Mouse (Mus musculus) neural tube, embryonic 12.5 days (tissue): ENCODE data around the gene Ikzf2. TPM values are rescaled to one million over a fixed set of nuclear protein-coding genes. Genes with fewer than 3 reads are reported as not detected.

Experiments
- ATAC-seq: fragments of 200-750 bp; cut with Nextera tagmentation; 2 replicates; pipeline ENCODE4 v1.8.0; 2017; ENCODE audit warnings: low read depth, mild to moderate bottlenecking, moderate TSS enrichment, moderate library complexity; ENCODE audit not compliant: low FRiP score
- H3K27ac ChIP-seq: fragments of 300-500 bp; sonication (generic); 2 replicates; pipeline ENCODE4 v1.5.1; 2016
- H3K27me3 ChIP-seq: fragments of 300-500 bp; sonication (generic); replicated peaks from 2 replicates; pipeline ENCODE4 v1.6.1; 2016; ENCODE audit warnings: mild to moderate bottlenecking
- H3K36me3 ChIP-seq: fragments of 300-500 bp; sonication (generic); 2 replicates; pipeline ENCODE4 v1.6.1; 2016; ENCODE audit warnings: mild to moderate bottlenecking
- H3K4me1 ChIP-seq: fragments of 300-500 bp; sonication (generic); 2 replicates; pipeline ENCODE4 v1.6.1; 2016
- H3K4me2 ChIP-seq: fragments of 300-500 bp; sonication (generic); replicated peaks from 2 replicates; pipeline ENCODE4 v1.6.1; 2016; ENCODE audit warnings: mild to moderate bottlenecking
- H3K4me3 ChIP-seq: fragments of 300-500 bp; sonication (generic); 2 replicates; pipeline ENCODE4 v1.5.1; 2016
- H3K9ac ChIP-seq: fragments of 300-500 bp; sonication (generic); 2 replicates; pipeline ENCODE4 v1.6.1; 2016; ENCODE audit warnings: mild to moderate bottlenecking
- H3K9me3 ChIP-seq: fragments of 300-500 bp; sonication (generic); 2 replicates; pipeline ENCODE4 v1.6.1; 2016; ENCODE audit warnings: mild to moderate bottlenecking
- WGBS: fragments of 180-500 bp; shearing (Covaris S2); methylation state at CpG from one replicate; pipeline ENCODE4 v1.1.7; 2016; 5-methylcytosine and 5-hydroxymethylcytosine counted together
- polyA plus RNA-seq: library from polyadenylated mRNA; unstranded; fragments of >200 nt; fragmentation: Nextera tagmentation; extraction: Ambion mirVana; gene quantifications from 2 replicates; pipeline ENCODE4 v1.2.1, GENCODE M21; 2016

Ikzf2 gene
- polyA plus RNA-seq, 1 experiment from 2014 or later: 3.8 TPM

DNA sequence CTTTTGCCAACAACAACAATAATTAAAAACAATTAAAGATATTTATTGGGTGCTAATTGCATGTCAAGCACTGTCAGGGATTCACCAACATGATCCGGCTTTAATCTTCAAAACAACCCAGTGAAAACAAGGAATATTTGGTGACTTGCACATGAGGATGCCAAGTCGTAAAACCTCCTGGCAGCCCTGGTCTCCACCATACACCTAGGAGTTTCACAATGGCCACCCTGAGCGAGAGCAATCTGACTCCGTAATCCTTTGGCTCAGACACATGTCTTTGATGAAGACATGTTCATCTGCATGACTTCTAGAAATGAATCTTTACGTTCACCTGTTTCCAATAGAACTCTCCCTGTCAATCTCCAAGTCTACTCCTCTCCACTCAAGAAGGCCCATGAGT is 75.0 kb downstream of the Ikzf2 start:
- no peaks in the 10 kb centered on the region for H3K27me3 ChIP-seq
- no peaks in the 10 kb centered on the region for H3K4me1 ChIP-seq
- WGBS: 94% methylated on average over 5 of the region's 5 CpGs
- H3K9ac ChIP-seq: no peak overlapping the region
- H3K4me2 ChIP-seq: no peak overlapping the region
- H3K27ac ChIP-seq: no peak overlapping the region
- no peak overlapping the region for H3K4me3 ChIP-seq
- H3K9me3 ChIP-seq: no peaks in the 10 kb centered on the region
- no peaks in the 10 kb centered on the region for H3K36me3 ChIP-seq
- no peak for ATAC-seq

DNA sequence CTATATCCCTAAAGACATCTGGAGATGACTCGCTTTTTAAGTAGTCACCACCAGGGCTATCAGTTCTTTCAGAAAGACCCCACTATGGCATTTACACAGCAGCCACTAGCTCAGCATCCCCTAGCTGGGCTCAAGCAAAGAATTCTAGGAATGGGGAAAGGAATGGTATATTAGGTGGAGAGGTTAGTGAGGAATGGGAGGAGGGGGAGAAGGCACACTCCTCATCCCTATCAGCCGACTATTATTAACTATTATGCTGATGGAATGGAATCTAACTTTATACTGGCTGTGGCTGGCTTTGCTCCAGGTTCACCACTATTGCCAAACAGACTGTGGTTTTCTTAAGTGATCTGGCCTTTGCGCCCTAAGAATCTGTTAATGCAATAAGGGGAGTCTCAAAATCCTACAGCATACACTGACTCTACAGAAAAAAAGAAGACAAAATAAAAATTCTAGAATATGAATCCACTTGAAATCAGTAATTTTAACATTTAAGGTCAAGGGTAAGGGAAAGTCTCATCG is 75.8 kb downstream of the Ikzf2 start:
- WGBS: 85% methylated on average over 4 of the region's 4 CpGs
- Histone ChIP-seq H3K9me3 (no peaks in the 10 kb centered on the region), H3K36me3 (no peaks in the 10 kb centered on the region), H3K4me1 (no peaks in the 10 kb centered on the region), H3K27me3 (no peaks in the 10 kb centered on the region), H3K4me2 (no peak overlapping the region), H3K27ac (no peak overlapping the region), H3K9ac (no peak overlapping the region), H3K4me3 (no peak overlapping the region)
- ATAC-seq: no peak

DNA sequence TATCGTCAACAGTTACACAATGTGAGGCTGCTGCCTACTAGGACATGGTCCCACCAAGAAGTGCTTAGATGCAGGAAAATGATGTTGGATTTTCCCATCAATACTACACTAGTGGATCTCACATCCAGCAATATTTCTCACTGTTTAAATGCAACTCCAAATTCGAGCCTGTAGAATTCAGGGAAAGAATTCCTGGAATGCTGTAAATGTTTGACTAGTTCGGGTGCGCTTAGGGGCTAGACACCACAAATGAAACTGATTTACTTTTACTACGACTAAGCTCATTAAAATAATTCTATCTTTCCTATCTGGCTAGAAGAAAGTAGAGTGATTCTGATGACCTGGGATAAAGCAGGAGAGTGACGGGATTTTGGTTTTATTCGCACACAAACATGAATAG is 76.3 kb downstream of the Ikzf2 start:
- Histone ChIP-seq H3K4me1 (no peaks in the 10 kb centered on the region), H3K4me2 (no peak overlapping the region), H3K9me3 (no peaks in the 10 kb centered on the region), H3K9ac (no peak overlapping the region), H3K27me3 (no peaks in the 10 kb centered on the region), H3K36me3 (no peaks in the 10 kb centered on the region), H3K27ac (no peak overlapping the region), H3K4me3 (no peak overlapping the region)
- WGBS: 68% methylated on average over 7 of the region's 7 CpGs
- no peak for ATAC-seq

DNA sequence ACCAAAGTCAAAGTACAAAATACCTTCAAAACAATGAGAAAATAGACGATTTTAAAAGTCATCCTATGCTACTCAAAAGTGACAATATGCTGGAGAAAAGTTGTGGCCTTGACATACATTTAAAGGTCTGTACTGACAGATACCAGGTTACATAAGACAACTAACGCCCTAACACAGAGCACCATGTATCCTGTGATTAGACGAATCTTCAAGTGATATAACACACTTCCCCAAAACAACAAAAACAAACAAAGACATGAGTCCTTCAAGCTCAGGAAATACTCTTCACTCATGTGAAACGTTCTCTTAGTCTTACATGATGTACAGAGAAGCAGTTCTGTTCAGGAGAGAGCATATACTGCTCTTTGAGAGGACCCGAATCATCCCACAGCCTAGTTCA is 78.2 kb downstream of the Ikzf2 start:
- Histone ChIP-seq H3K4me3 (no peak overlapping the region), H3K9me3 (no peaks in the 10 kb centered on the region), H3K27ac (no peak overlapping the region), H3K27me3 (no peaks in the 10 kb centered on the region), H3K36me3 (no peaks in the 10 kb centered on the region), H3K4me2 (no peak overlapping the region), H3K4me1 (no peaks in the 10 kb centered on the region), H3K9ac (no peak overlapping the region)
- 84% methylated on average over 5 of the region's 5 CpGs for WGBS
- no peak for ATAC-seq

DNA sequence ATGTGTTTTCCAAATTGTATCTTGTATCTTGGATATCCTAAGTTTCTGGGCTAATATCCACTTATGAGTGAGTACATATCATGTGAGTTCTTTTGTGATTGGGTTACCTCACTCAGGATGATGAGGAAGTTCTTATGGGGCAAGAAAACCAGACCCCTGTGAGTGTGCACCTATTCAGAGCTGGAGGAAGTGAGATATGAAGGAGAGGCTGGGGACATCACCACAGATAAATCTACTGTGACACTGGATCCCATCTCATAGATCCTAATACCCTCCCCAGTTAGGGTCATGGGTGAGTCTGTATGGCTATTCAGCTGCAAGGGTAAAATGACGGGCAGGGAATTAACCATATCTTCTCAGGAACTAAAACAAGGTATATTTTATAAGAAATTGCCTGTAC is 80.2 kb downstream of the Ikzf2 start:
- no peaks in the 10 kb centered on the region for H3K9me3 ChIP-seq
- no peaks in the 10 kb centered on the region for H3K27me3 ChIP-seq
- 82% methylated on average over 1 of the region's 1 CpGs for WGBS
- H3K36me3 ChIP-seq: no peaks in the 10 kb centered on the region
- H3K4me2 ChIP-seq: no peak overlapping the region
- no peak for ATAC-seq
- H3K4me1 ChIP-seq: no peaks in the 10 kb centered on the region
- H3K4me3 ChIP-seq: no peak overlapping the region
- H3K27ac ChIP-seq: no peak overlapping the region
- H3K9ac ChIP-seq: no peak overlapping the region

DNA sequence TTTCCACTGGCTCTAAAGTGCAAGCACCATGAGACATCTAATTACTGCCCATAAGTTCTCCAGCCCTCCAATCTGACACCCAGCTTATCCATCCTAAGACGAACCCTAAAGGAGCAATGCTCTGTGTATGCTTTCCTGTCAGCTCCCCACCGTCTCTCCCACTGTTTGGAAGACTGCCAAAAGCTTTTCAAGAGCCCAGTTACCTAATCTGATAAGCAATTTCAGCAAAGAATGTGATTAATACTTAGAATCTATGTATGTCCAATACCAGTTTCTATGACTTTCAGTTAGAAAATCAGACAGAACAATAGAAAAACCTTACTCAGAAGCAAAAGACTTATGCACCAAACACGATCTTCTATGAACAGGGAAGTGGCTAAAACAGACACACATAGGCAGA is 82.8 kb downstream of the Ikzf2 start:
- 76% methylated on average over 3 of the region's 3 CpGs for WGBS
- no peak overlapping the region for H3K4me2 ChIP-seq

DNA sequence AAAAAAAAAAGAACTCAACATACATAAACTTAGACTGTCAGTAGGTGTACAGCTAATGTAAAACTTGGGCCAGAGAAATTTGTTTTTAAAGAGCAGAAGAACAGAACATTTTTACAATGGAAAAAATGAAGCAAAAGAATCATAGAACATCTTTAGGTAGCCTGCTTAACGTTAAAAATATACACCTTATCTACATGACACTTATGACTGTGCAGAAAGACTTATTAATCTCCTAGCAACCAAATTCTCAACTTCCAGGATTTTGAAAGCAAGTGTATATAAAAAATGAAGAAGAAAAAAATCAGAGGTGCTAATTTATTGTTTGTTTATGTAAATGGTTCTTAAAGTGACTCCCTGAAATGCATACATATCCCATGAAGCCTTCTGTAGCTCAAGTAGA is 86.1 kb downstream of the Ikzf2 start:
- no peak for ATAC-seq
- Histone ChIP-seq H3K9ac (no peak overlapping the region), H3K36me3 (no peaks in the 10 kb centered on the region), H3K27me3 (no peaks in the 10 kb centered on the region), H3K4me1 (no peaks in the 10 kb centered on the region), H3K4me2 (no peak overlapping the region), H3K4me3 (no peak overlapping the region), H3K27ac (no peak overlapping the region), H3K9me3 (no peaks in the 10 kb centered on the region)
- WGBS: 83% methylated on average over 1 of the region's 1 CpGs

More for the DNA sequence above, 82.8 kb downstream of the Ikzf2 start:
- no peak overlapping the region for H3K9ac ChIP-seq
- H3K4me1 ChIP-seq: no peaks in the 10 kb centered on the region
- ATAC-seq: no peak
- no peaks in the 10 kb centered on the region for H3K9me3 ChIP-seq
- H3K27me3 ChIP-seq: no peaks in the 10 kb centered on the region
- H3K36me3 ChIP-seq: no peaks in the 10 kb centered on the region
- no peak overlapping the region for H3K27ac ChIP-seq
- H3K4me3 ChIP-seq: no peak overlapping the region

DNA sequence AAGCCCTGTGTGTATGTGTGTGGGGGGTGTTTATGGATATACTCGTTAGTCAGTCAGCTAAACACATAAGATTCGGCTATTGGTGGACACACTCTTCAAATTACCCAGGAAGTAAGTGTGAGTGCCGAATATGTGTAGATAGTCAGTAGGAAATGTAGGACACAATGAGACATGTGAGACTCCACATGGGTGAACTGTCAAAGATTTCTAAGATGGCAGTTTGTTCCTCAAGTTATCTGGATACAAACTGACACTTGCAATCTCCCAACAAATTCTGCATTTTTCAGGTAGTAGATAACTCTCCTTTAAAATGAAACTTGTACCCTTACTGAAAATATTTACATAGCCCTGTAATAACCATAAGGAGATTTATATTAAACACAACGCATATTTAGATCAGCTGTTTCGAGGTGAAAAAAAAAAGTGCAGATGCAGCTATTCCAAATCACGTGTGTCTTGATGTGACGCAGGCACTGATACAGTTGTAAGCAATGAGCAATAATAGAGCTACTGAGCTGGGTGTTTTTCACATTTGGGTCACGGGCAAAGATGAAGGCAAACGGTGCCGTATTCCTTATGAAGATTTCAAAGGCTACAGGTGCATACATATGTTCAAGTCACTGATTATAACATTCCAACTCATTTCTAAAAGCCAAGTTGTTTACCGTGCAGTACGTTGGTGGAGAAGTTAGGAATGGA is 87.8 kb downstream of the Ikzf2 start:
- no peaks in the 10 kb centered on the region for H3K9me3 ChIP-seq
- no peak overlapping the region for H3K4me3 ChIP-seq
- H3K9ac ChIP-seq: no peak overlapping the region
- H3K4me1 ChIP-seq: no peaks in the 10 kb centered on the region
- H3K4me2 ChIP-seq: no peak overlapping the region
- H3K27ac ChIP-seq: no peak overlapping the region
- no peaks in the 10 kb centered on the region for H3K36me3 ChIP-seq
- 93% methylated on average over 12 of the region's 12 CpGs for WGBS
- H3K27me3 ChIP-seq: no peaks in the 10 kb centered on the region
- ATAC-seq: no peak

DNA sequence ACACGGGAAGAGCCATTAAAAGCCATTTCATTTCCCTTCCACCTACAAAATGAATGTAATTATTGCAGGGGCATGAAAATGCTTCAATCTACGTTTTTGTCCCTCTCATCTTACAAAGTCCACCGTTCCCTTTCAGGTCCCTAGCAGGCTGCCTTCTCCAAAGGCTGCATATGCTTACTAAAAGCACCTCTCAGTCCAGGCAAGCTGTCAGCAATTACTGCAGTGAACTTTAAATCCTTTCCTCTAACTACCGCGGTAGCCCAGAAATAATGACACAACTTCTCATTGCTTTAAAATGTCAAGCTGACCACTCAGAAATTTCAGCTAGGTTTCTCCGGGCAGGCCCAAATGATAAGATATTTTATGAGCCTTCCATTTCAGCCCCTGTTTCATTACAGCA is 95.2 kb downstream of the Ikzf2 start:
- Histone ChIP-seq H3K36me3 (no peaks in the 10 kb centered on the region), H3K27ac (no peak overlapping the region), H3K4me1 (peaks cover 5% of the 10 kb centered on the region), H3K4me3 (no peak overlapping the region), H3K9me3 (no peaks in the 10 kb centered on the region), H3K9ac (no peak overlapping the region), H3K27me3 (no peaks in the 10 kb centered on the region), H3K4me2 (peak overlapping the region; percentile 28; the same call in 1 of the 2 replicates)
- WGBS: 50% methylated on average over 6 of the region's 6 CpGs
- ATAC-seq: no peak

DNA sequence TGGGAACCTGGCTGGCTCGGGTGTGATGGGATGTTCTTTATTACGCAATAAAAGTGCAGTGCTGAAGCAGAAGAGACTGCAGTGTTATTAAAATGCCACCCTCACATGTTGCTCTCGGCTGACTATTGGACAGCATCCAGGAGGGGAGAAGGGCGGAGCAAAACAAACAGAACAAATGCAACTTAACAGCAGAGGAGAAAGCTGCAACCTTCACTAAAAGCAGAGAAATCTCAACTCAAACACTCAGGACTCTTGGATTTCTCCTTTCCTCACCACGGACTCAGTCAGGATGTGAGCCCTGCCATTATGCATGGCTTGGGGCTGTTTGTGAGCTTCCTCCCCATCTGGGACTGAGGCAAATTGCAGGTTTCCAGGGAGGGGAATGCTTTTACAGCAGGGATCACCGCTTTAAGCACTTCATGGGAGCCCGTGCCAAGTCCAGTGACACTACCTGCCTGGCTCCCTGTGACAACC is 95.7 kb downstream of the Ikzf2 start:
- Histone ChIP-seq H3K27me3 (no peaks in the 10 kb centered on the region), H3K36me3 (no peaks in the 10 kb centered on the region), H3K4me3 (no peak overlapping the region), H3K4me2 (peak overlapping the region; percentile 28; the same call in 1 of the 2 replicates), H3K4me1 (peaks cover 5% of the 10 kb centered on the region), H3K9me3 (no peaks in the 10 kb centered on the region), H3K27ac (no peak overlapping the region), H3K9ac (no peak overlapping the region)
- WGBS: 29% methylated on average over 7 of the region's 7 CpGs
- ATAC-seq: 0 out of 2 replicates have a peak, but pooled peaks have one; percentile 17

DNA sequence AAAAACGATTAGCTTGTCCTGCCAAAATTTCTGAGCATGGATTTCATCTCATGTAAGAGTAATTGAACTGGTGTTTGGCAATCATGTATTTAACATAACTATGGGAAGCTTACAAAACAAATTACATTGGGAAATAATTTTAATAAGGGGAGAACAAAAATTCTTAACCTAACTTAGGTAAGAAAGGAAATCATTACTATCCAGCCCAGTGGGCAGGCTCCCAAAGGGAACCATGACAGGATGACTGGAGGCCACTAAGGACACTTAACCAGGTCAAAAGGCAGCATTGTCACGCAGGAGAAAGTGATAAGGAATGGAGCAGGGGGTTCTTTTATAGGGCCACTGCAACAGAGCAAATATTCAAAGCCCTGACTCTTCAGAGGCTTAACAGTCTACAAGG is 101.5 kb downstream of the Ikzf2 start:
- Histone ChIP-seq H3K4me1 (no peaks in the 10 kb centered on the region), H3K4me2 (no peak overlapping the region), H3K36me3 (no peaks in the 10 kb centered on the region), H3K27me3 (no peaks in the 10 kb centered on the region), H3K9ac (no peak overlapping the region), H3K9me3 (no peaks in the 10 kb centered on the region), H3K27ac (no peak overlapping the region), H3K4me3 (no peak overlapping the region)
- WGBS: 80% methylated on average over 2 of the region's 2 CpGs
- no peak for ATAC-seq

DNA sequence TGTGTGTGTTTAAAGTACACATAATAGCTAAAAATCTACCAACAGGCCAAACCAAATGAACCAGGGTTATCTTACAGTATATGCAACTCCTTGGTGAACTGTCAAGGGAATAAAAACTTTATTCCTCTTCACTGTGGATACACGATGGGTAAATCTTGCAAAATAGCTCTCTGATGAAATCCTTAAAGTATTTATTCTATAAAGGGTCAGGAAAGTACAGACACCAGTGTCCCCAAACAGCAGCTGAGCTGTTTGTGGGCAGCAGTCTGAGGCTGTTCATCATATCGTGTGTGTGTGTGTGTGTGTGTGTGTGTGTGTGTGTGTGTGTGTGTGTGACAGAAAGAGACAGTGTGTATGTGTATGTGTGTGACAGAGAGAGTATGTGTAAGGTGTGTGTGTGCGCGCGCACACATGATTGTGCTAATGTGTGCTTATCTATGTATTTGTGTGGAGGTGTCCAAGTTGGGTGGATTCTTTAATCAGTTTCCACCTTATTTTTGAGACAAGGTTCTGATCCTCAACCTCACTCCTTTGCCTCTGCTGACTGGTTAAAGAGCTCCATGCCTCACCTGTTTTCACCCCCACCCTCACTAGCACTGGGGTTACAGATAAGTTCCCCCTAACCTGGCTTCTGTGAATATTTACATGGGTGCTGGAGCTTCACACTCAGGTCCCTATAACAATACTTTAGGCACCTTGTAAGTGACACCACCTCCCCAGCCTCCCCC is 102.9 kb downstream of the Ikzf2 start:
- no peak overlapping the region for H3K4me2 ChIP-seq
- no peaks in the 10 kb centered on the region for H3K4me1 ChIP-seq
- 87% methylated on average over 5 of the region's 5 CpGs for WGBS
- H3K4me3 ChIP-seq: no peak overlapping the region
- no peak overlapping the region for H3K9ac ChIP-seq
- no peaks in the 10 kb centered on the region for H3K27me3 ChIP-seq
- H3K36me3 ChIP-seq: no peaks in the 10 kb centered on the region
- no peak overlapping the region for H3K27ac ChIP-seq
- no peaks in the 10 kb centered on the region for H3K9me3 ChIP-seq
- ATAC-seq: no peak
